ENCODE assay signal across 1 mouse cellular context in the genomic region with DNA sequence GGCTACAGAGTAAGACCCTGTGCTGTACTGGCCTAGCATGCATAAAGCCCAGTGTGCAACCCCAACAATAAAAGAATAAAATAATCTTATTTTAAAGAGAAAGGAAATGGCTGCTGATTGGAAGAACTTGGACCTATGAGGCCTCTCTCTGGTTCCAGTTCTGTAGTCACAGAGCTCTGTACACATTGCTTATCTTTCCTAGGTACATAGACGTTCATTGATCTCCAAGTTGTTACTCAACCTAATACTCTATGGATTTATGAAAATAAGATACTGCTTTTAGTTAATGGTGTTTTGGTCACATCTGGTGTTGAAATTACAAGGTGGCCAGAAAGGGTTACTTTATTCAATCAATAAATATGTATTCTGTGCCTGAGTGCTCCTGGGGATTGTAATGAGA.
TF ChIP-seq lines count a peak whose summit lies in the region.

No protein-coding gene starts in this region.

TF ChIP-seq in CH12.LX, 34 proteins besides CTCF, POLR2A, EP300 and RAD21:
- TF ChIP-seq MAZ (IDR thresholded peaks at IDR 0.05; ENCODE audit: low read depth, low read length) (0 out of 2 replicates have a peak, but pooled peaks have one; percentile 15), NRF1 (IDR thresholded peaks at IDR 0.05; ENCODE audit: low read depth, low read length) (no peak)
TF ChIP-seq in CH12.LX: peak in this region for 1.
